Mouse (Mus musculus) embryonic facial prominence, embryonic 11.5 days (tissue): Measurements from ENCODE around the gene Atl1. TPM values are rescaled to one million over a fixed set of nuclear protein-coding genes. Genes with fewer than 3 reads are reported as not detected.
A peak's percentile ranks its signal among the peaks of the same experiment; 100 is the strongest.

Source experiments
- ATAC-seq: fragments of 200-750 bp; cut with Nextera tagmentation; replicated peaks from 2 replicates; pipeline ENCODE4 v1.8.0; 2017; ENCODE audit warnings: low read depth; ENCODE audit not compliant: insufficient number of reproducible peaks, low FRiP score, low TSS enrichment
- DNase-seq: peaks from one replicate; pipeline ENCODE4 v3.0.0-alpha.2; 2015; ENCODE audit warnings: low spot score
- H3K27ac ChIP-seq: fragments of 300-500 bp; sonication (generic); replicated peaks from 2 replicates; pipeline ENCODE4 v1.5.1; 2014; ENCODE audit warnings: mild to moderate bottlenecking, low read depth, low read length, control low read depth
- H3K27me3 ChIP-seq: fragments of 300-500 bp; sonication (generic); 2 replicates; pipeline ENCODE4 v1.6.1; 2014; ENCODE audit warnings: mild to moderate bottlenecking, low read length, moderate library complexity, mixed read lengths; ENCODE audit not compliant: control insufficient read depth, insufficient read depth
- H3K36me3 ChIP-seq: fragments of 300-500 bp; sonication (generic); replicated peaks from 2 replicates; pipeline ENCODE4 v1.6.1; 2014; ENCODE audit warnings: low read depth, mild to moderate bottlenecking, low read length, moderate library complexity, mixed read lengths; ENCODE audit not compliant: control insufficient read depth, insufficient read depth
- H3K4me1 ChIP-seq: fragments of 300-500 bp; sonication (generic); 2 replicates; pipeline ENCODE4 v1.6.1; 2014; ENCODE audit warnings: low read length, mixed read lengths; ENCODE audit not compliant: control insufficient read depth, insufficient read depth
- H3K4me2 ChIP-seq: fragments of 300-500 bp; sonication (generic); 2 replicates; pipeline ENCODE4 v1.6.1; 2014; ENCODE audit warnings: low read depth, mild to moderate bottlenecking, control low read depth, low read length, moderate library complexity
- H3K4me3 ChIP-seq: fragments of 300-500 bp; sonication (generic); 2 replicates; pipeline ENCODE4 v1.5.1; 2014; ENCODE audit warnings: low read depth, low read length, control low read depth
- H3K9ac ChIP-seq: fragments of 300-500 bp; sonication (generic); replicated peaks from 2 replicates; pipeline ENCODE4 v1.6.1; 2014; ENCODE audit warnings: mild to moderate bottlenecking, control low read depth, low read length
- H3K9me3 ChIP-seq: fragments of 300-500 bp; sonication (generic); replicated peaks from 2 replicates; pipeline ENCODE4 v1.6.1; 2016; ENCODE audit warnings: mild to moderate bottlenecking, low read length, inconsistent platforms, mixed read lengths; ENCODE audit not compliant: control insufficient read depth
- WGBS: fragments of 180-500 bp; shearing (Covaris S2); extraction: QIAGEN DNeasy Blood & Tissue Kit; methylation state at CpG from one replicate; pipeline ENCODE4 v1.1.7; 2014; 5-methylcytosine and 5-hydroxymethylcytosine counted together
- polyA plus RNA-seq: library from polyadenylated mRNA; unstranded; fragments of >200 nt; fragmentation: Nextera tagmentation; extraction: Ambion mirVana; gene quantifications from 2 replicates; pipeline ENCODE4 v1.2.1, GENCODE M21; 2014

Gene Atl1
- polyA plus RNA-seq, 1 experiment from 2014 or later = 13.3 TPM

DNA sequence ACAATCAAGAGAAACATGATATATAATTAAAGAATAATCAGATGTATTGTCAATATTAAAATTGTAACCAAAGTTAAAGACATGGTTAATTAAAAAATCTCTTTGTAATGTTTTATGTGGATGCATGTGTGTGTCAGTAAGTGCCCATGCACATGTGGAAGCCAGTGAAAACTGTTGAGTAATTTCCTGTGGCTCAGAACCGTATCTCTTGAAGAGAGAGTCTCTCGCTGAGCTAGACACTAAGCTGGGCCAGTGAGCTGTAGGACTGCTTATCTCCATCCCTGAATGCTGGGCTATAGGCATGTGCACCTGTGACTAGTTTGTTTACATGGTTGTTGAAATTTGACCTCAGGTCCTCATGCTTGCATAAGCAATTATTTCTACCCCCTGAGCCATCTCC is 65.0 kb downstream of the Atl1 start:
- H3K27ac ChIP-seq = no peak overlapping the region
- H3K27me3 ChIP-seq = no peaks in the 10 kb centered on the region
- ATAC-seq (no peak), DNase-seq (no peak)
- no peak overlapping the region for H3K9ac ChIP-seq
- H3K9me3 ChIP-seq = no peaks in the 10 kb centered on the region
- no peaks in the 10 kb centered on the region for H3K36me3 ChIP-seq
- 87% methylated on average over 2 of the region's 2 CpGs for WGBS
- H3K4me3 ChIP-seq = no peak overlapping the region
- H3K4me2 ChIP-seq = no peak overlapping the region
- no peaks in the 10 kb centered on the region for H3K4me1 ChIP-seq

DNA sequence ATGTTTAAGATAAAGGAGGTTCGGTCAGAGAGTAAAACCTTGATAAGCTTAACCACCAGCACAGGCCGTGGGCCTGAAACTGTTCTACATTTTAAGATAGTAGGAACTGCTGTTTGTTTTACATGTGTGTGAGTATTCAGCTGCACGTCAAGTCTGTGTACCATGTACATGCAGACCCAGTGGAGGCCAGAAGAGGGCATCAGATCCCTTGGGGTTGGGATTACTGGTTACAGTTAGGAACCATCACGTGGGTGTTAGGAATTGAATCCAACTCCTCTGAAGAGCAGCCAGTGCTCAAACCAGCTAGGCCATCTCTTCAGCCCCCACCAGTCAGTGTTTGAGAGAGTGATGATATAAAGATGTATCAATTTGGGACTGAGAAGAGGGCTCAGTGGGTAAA is 70.1 kb downstream of the Atl1 start:
- H3K27me3 ChIP-seq = no peaks in the 10 kb centered on the region
- DNase-seq = peak; percentile 55
- H3K4me3 ChIP-seq = no peak overlapping the region
- H3K9me3 ChIP-seq = no peaks in the 10 kb centered on the region
- WGBS = 62% methylated on average over 4 of the region's 4 CpGs
- H3K4me2 ChIP-seq = no peak overlapping the region
- H3K9ac ChIP-seq = no peak overlapping the region
- no peaks in the 10 kb centered on the region for H3K4me1 ChIP-seq
- H3K27ac ChIP-seq = no peak overlapping the region
- no peak for ATAC-seq
- H3K36me3 ChIP-seq = no peaks in the 10 kb centered on the region; the same call in 1 of the 2 replicates

DNA sequence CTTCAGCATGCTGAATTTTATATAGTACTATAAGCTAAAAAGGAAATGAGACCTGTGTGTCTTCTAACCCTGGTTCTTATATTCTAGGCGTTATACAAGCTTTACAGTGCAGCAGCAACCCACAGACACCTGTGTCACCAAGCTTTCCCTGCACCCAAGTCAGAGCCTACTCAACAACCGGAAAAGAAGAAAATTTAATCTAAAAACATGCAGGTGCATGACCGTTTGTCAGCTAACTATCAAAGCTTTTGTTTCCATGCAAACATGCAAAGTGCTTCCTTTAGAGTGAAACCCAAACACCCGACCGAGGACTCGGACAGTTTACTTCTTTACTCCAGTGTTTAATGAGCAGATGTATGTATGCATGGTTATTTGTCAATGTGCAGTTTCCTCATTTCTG is 70.7 kb downstream of the Atl1 start:
- H3K4me3 ChIP-seq = no peak overlapping the region
- no peak overlapping the region for H3K9ac ChIP-seq
- H3K27ac ChIP-seq = no peak overlapping the region
- H3K4me2 ChIP-seq = no peak overlapping the region
- no peaks in the 10 kb centered on the region for H3K27me3 ChIP-seq
- no peaks in the 10 kb centered on the region; the same call in 1 of the 2 replicates for H3K36me3 ChIP-seq
- H3K4me1 ChIP-seq = no peaks in the 10 kb centered on the region
- H3K9me3 ChIP-seq = no peaks in the 10 kb centered on the region
- no peak for DNase-seq
- WGBS = 90% methylated on average over 6 of the region's 6 CpGs
- ATAC-seq = no peak

DNA sequence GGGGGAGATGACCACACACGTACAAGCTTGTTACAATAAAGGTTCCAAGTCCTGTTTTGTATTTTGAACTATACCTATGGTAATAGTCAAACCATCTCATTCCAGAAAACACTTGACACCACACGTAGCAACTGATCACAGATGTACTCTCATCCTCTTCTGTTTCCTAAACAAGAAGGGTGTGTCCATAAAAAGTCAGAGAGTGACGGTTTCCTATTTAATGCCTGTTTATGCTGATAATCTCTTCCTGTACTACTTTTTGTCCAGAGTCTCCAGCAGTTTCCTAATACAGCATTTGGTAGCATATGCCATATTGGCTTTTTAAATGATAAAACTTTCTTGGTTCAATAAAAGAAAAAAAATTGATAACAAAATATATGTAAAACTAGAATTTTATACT is 73.2 kb downstream of the Atl1 start:
- Histone ChIP-seq H3K27me3 (no peaks in the 10 kb centered on the region), H3K9ac (no peak overlapping the region), H3K4me1 (no peaks in the 10 kb centered on the region), H3K36me3 (peaks cover 5% of the 10 kb centered on the region), H3K4me3 (no peak overlapping the region), H3K4me2 (no peak overlapping the region), H3K27ac (no peak overlapping the region), H3K9me3 (no peaks in the 10 kb centered on the region)
- WGBS = 88% methylated on average over 3 of the region's 3 CpGs
- no peak for ATAC-seq
- no peak for DNase-seq

DNA sequence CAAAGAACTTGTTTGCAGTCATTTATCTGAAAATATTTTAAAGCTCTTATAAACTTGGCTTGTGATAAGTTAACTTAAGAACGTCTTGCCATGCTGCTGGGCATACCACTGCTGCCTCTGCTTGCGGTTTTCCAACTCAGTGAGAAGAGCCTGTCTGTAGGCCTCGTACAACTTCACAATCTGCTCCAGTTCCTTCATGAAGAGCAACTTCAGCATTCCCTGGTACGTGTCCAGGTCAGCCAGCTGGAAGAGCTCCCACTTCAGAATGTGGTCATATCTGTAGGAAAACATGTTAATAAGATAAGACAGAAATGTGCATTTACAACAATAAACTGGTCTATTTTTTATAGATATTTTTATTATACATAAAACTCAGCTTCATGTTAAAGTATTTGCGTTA is 73.7 kb downstream of the Atl1 start:
- peaks cover 5% of the 10 kb centered on the region for H3K36me3 ChIP-seq
- H3K9me3 ChIP-seq = no peaks in the 10 kb centered on the region
- ATAC-seq (no peak), DNase-seq (no peak)
- 91% methylated on average over 5 of the region's 5 CpGs for WGBS
- no peak overlapping the region for H3K4me3 ChIP-seq
- H3K9ac ChIP-seq = no peak overlapping the region
- no peaks in the 10 kb centered on the region for H3K27me3 ChIP-seq
- no peak overlapping the region for H3K4me2 ChIP-seq
- H3K27ac ChIP-seq = no peak overlapping the region
- no peaks in the 10 kb centered on the region for H3K4me1 ChIP-seq

DNA sequence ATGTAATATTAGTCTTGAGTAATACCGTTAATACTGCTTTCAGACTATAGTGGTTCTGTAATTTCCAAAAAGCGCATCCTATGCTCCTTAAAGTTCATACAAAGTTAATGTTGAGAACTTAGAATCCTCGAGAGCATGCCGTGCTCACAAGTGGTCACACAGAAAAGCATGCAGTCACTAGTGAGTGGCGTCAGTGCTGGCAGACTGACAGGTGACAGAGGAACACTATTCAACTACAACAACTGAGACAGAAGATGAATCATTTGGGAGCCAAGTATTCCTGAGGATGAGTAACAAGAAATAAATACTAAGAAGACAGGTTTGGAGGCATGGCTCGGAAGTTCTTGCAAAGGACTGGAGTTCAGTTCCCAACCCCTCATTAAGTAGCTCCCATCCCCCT is 74.7 kb downstream of the Atl1 start:
- Histone ChIP-seq H3K4me1 (no peaks in the 10 kb centered on the region), H3K9ac (no peak overlapping the region), H3K36me3 (peaks cover 5% of the 10 kb centered on the region), H3K9me3 (no peaks in the 10 kb centered on the region), H3K27ac (no peak overlapping the region), H3K4me2 (no peak overlapping the region), H3K4me3 (no peak overlapping the region), H3K27me3 (no peaks in the 10 kb centered on the region)
- WGBS = 91% methylated on average over 6 of the region's 6 CpGs
- DNase-seq (no peak), ATAC-seq (no peak)

- H3K9ac ChIP-seq = no peak overlapping the region
- H3K4me2 ChIP-seq = no peak overlapping the region
- H3K27me3 ChIP-seq = no peaks in the 10 kb centered on the region
- H3K27ac ChIP-seq = no peak overlapping the region
- peak; percentile 56; the same call in 1 of the 2 replicates for ATAC-seq
- no peaks in the 10 kb centered on the region for H3K9me3 ChIP-seq
- H3K4me3 ChIP-seq = no peak overlapping the region
- 73% methylated on average over 5 of the region's 5 CpGs for WGBS
- no peak for DNase-seq
- no peaks in the 10 kb centered on the region for H3K4me1 ChIP-seq
- peaks cover 5% of the 10 kb centered on the region for H3K36me3 ChIP-seq
Measured at GRCm38 (mm10) chr12:69968154-69968553, 75.7 kb downstream of the Atl1 start.

GRCm38 (mm10) chr12:69973666-69974065 is 81.3 kb downstream of the Atl1 start:
- no peak overlapping the region for H3K4me2 ChIP-seq
- ATAC-seq = no peak
- H3K4me3 ChIP-seq = no peak overlapping the region
- no peak overlapping the region for H3K9ac ChIP-seq
- H3K27ac ChIP-seq = no peak overlapping the region
- H3K4me1 ChIP-seq = no peaks in the 10 kb centered on the region
- peaks cover 5% of the 10 kb centered on the region; the same call in 1 of the 2 replicates for H3K36me3 ChIP-seq
- DNase-seq = peak; percentile 14
- H3K9me3 ChIP-seq = no peaks in the 10 kb centered on the region
- H3K27me3 ChIP-seq = no peaks in the 10 kb centered on the region
